Mouse (Mus musculus) limb, embryonic 15.5 days (tissue): ENCODE measurements around the gene Gigyf1. TPM values are rescaled to one million over a fixed set of nuclear protein-coding genes. Genes with fewer than 3 reads are reported as not detected.
A peak's percentile ranks its signal among the peaks of the same experiment; 100 is the strongest.

Experiments
- ATAC-seq: fragments of 200-750 bp; cut with Nextera tagmentation; 2 replicates; pipeline ENCODE4 v1.8.0; 2017; ENCODE audit warnings: low read depth, moderate TSS enrichment; ENCODE audit not compliant: insufficient number of reproducible peaks, low FRiP score, low TSS enrichment
- H3K27ac ChIP-seq: fragments of 300-500 bp; sonication (generic); 2 replicates; pipeline ENCODE4 v1.5.1; 2015; ENCODE audit warnings: moderate library complexity, mild to moderate bottlenecking, inconsistent platforms
- H3K27me3 ChIP-seq: fragments of 300-500 bp; sonication (generic); 2 replicates; pipeline ENCODE4 v1.6.1; 2015; ENCODE audit warnings: inconsistent platforms
- H3K36me3 ChIP-seq: fragments of 300-500 bp; sonication (generic); 2 replicates; pipeline ENCODE4 v1.6.1; 2015; ENCODE audit warnings: inconsistent platforms
- H3K4me1 ChIP-seq: fragments of 300-500 bp; sonication (generic); 2 replicates; pipeline ENCODE4 v1.6.1; 2015; ENCODE audit warnings: inconsistent platforms
- H3K4me2 ChIP-seq: fragments of 300-500 bp; sonication (generic); 2 replicates; pipeline ENCODE4 v1.6.1; 2015; ENCODE audit warnings: mild to moderate bottlenecking, inconsistent platforms
- H3K4me3 ChIP-seq: fragments of 300-500 bp; sonication (generic); 2 replicates; pipeline ENCODE4 v1.5.1; 2015; ENCODE audit warnings: mild to moderate bottlenecking, inconsistent platforms
- H3K9ac ChIP-seq: fragments of 300-500 bp; sonication (generic); 2 replicates; pipeline ENCODE4 v1.6.1; 2015; ENCODE audit warnings: inconsistent platforms
- H3K9me3 ChIP-seq: fragments of 300-500 bp; sonication (generic); 2 replicates; pipeline ENCODE4 v1.6.1; 2016; ENCODE audit warnings: inconsistent platforms
- WGBS: fragments of 180-500 bp; shearing (Covaris S2); methylation state at CpG from one replicate; pipeline ENCODE4 v1.1.7; 2015; 5-methylcytosine and 5-hydroxymethylcytosine counted together
- polyA plus RNA-seq: library from polyadenylated mRNA; unstranded; fragments of >200 nt; fragmentation: Nextera tagmentation; extraction: Ambion mirVana; gene quantifications from 2 replicates; pipeline ENCODE4 v1.2.1, GENCODE M21; 2015

The Gigyf1 gene
- polyA plus RNA-seq, 1 experiment from 2014 or later, result 12.0 TPM

DNA sequence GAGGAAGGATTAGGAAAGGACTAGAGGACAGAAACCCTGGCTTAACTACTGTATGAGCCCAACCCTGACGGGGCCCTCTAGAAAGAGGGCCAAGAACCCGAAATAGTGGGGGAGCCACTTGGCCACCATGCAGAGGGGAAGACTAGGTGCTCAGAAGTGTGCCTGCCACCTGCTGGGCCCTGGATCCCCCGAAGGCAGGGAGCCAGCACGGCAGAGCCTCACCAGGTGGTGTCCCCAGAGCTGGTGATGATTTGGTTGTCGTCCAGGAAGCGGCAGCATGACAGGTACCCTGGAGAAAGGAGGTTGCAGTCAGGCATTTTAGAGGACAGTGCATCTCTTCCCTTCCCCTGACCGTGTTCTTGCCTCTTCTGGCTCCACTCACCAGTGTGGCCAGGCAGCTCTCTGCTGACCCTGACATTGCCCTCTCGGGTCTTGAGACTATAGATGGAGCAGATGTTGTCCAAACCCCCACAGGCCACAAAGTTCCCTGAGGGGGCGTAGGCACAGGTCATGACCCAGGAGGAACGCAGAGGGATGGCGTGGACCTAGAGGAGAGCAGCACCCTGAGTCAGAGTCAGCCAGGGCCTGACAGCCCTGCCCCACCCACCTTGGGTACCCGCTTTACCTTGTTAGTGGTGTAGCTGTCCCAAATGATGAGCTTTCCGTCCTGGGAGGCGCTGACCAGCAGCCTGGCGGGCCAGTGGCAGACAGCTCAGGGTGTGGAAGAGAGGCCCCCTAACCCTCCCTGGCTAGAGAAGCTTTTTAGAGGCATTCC is 11.1 kb downstream of the Gigyf1 start:
- H3K27ac ChIP-seq, result peak overlapping the region; percentile 96
- H3K4me3 ChIP-seq, result peak overlapping the region; percentile 85; the same call in 1 of the 2 replicates
- WGBS, result 75% methylated on average over 15 of the region's 15 CpGs
- no peak overlapping the region for H3K9ac ChIP-seq
- peaks cover 49% of the 10 kb centered on the region for H3K4me1 ChIP-seq
- no peak for ATAC-seq
- no peaks in the 10 kb centered on the region for H3K9me3 ChIP-seq
- H3K27me3 ChIP-seq, result no peaks in the 10 kb centered on the region
- H3K4me2 ChIP-seq, result 0 out of 2 replicates have a peak overlapping the region, but pooled peaks have one; percentile 71
- H3K36me3 ChIP-seq, result peaks cover 54% of the 10 kb centered on the region

DNA sequence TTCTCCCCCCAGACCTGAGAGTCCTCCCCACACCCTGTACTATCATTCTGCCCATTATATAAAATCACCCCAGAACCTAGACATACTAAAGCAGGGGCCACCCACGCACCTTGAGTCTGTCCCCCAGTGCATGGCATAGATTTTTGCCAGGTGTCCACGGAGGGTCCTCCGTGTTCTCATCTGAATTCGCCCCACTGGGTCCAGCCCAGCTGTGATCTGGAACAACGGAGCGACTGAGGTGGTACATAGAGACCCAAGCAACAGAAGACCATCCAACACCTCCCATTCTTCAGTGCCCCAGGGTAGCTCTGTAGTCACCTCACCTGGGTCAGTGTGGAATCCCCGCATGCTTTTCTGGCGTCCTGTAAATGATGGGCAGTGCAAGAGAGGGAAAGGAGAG is 11.7 kb downstream of the Gigyf1 start:
- 67% methylated on average over 8 of the region's 8 CpGs for WGBS
- Histone ChIP-seq H3K4me2 (peak overlapping the region; percentile 71), H3K9me3 (no peaks in the 10 kb centered on the region), H3K9ac (peak overlapping the region; percentile 82; the same call in 1 of the 2 replicates), H3K4me1 (peaks cover 45% of the 10 kb centered on the region), H3K36me3 (peaks cover 47% of the 10 kb centered on the region), H3K4me3 (peak overlapping the region; percentile 85), H3K27me3 (no peaks in the 10 kb centered on the region), H3K27ac (peak overlapping the region; percentile 96)
- ATAC-seq, result no peak

DNA sequence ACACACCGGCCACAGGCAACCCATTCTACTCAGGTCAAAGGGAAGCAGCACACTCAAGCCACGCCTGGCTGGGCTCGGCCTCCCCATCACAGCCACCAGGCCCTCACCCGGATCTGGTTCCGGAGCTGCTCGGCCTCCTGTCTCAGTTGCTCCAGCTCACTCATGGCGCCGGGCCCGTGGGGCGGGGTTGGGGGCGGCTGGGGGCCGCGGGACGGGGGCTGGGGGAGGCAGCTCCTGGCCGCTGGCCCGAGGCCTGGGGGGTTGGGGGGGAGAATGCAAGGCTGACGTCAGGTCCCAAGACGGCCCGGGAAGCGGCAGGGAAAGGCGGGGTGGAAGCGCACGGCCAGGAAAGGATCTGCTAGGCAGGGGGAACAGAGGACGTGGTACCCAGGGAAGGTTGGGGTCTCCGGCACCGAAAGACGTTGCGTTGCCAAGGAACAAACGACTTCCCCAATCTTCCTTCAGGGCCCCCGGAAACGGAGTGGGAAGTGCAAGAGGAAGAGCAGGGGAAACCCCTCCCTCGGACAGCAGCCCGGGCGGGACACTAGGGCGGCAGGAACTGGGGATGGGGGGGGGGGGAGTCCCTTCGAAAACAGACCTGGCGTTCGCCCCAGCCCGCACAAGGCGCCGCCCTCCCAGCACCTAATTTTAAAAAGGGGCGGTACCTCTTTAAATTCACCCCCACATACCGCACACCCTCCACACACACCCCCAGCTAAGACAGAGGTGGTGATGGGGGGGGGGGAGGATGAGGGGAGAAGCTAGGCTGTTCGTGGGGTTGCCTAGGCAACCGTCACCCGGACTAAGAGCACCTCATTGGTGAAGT is 12.5 kb downstream of the Gigyf1 start:
- Histone ChIP-seq H3K27ac (peak overlapping the region; percentile 96), H3K9ac (peak overlapping the region; percentile 82), H3K27me3 (no peaks in the 10 kb centered on the region), H3K36me3 (peaks cover 40% of the 10 kb centered on the region), H3K4me1 (peaks cover 39% of the 10 kb centered on the region), H3K4me3 (peak overlapping the region; percentile 85), H3K4me2 (peak overlapping the region; percentile 71), H3K9me3 (no peaks in the 10 kb centered on the region)
- under 1% methylated on average over 40 of the region's 46 CpGs for WGBS
- peak; percentile 59 for ATAC-seq

DNA sequence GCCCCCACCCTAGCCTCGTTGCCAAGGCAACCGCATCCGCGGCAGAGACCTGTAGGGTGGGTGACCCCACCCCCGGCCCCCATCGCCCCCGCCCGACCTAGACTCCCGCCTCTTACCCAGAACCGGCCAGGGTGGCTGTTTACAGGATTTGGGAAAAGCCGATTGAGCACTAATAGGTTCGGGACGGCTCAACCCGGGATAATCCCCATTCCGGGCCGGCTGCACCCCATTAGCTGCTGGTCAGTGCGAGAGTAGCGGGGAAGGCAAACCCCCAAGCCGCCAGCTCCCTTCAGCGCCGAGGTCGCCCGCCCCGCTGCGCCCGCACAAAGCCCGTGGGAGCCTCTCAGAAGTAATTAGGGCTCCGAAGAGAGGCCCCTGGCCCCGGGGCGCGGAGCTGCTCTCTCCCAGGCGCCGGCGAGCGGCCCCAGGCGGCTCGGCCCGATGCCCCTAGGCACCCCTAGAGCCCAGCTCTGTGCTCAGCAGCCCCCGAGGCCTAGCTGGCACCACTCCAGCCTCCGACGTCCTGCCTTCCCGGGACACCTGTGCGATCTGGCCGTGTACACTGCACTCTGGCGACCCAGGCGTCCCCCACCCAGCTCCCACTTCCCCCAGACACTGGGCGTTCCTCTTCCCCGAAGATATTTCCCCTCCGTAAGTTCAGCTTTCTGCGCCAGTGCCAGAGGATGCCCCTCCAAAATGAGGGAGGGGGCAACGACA is 13.2 kb downstream of the Gigyf1 start:
- Histone ChIP-seq H3K27ac (peak overlapping the region; percentile 96), H3K4me3 (peak overlapping the region; percentile 85), H3K9ac (peak overlapping the region; percentile 82), H3K4me1 (peaks cover 33% of the 10 kb centered on the region), H3K4me2 (peak overlapping the region; percentile 71), H3K27me3 (no peaks in the 10 kb centered on the region), H3K36me3 (peaks cover 34% of the 10 kb centered on the region), H3K9me3 (no peaks in the 10 kb centered on the region)
- under 1% methylated on average over 50 of the region's 51 CpGs for WGBS
- no peak for ATAC-seq

DNA sequence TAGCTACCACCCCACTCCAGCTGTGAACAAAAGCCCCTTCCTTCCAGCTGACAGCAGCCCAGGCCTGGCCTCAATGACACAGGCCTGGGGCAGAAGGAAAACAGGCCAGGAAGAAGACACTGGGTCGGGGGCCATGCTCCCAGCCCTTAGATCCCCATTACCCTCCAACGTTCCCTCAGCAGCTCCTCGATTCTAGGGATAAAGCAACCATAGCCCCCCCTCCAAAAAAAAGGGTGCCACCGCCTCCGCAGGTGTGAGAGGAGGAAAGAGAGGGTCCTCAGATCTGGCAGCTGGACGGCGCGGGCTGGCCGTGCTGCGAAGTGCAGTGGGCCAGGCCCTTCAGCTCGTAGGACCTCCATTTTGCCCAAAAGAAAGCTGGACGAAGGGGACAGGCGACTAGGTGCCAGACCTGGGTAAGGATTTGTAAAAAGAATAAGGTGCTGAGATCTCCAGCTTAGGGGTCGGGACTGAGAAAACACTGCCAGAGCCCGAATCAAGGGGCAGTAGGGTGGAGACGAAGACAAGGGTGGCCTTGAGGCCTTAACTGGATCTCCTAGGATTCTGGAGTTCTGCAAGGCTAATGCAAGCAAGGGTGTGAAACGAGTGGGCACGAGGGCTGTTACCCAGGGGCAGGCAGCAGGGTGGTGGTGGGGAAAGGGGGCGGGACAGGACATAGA is 13.9 kb downstream of the Gigyf1 start:
- no peak for ATAC-seq
- Histone ChIP-seq H3K4me1 (peaks cover 31% of the 10 kb centered on the region), H3K27ac (peak overlapping the region; percentile 96), H3K4me2 (peak overlapping the region; percentile 71), H3K9me3 (no peaks in the 10 kb centered on the region), H3K9ac (peak overlapping the region; percentile 82), H3K36me3 (peaks cover 31% of the 10 kb centered on the region), H3K4me3 (peak overlapping the region; percentile 85), H3K27me3 (0 out of 2 replicates have a peak, but pooled peaks cover 2% of the 10 kb centered on the region)
- WGBS, result under 1% methylated on average over 19 of the region's 19 CpGs

DNA sequence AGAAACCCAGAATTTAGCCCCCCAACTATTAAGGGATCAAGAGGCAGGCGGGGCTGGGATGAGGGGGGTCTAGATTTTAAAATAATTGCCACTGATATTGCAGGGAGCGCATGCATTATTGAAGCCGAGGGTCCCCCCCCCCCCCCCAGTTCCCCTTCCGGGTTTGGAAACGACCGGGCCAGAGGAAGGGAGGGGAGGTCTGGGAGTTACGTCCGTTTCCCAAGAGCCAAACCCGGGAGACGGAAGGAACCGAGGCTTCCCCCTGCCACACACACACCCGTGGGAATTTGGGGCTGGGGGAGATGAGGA is 14.4 kb downstream of the Gigyf1 start:
- Histone ChIP-seq H3K4me1 (peaks cover 26% of the 10 kb centered on the region), H3K4me2 (peak overlapping the region; percentile 71), H3K4me3 (peak overlapping the region; percentile 85), H3K27me3 (0 out of 2 replicates have a peak, but pooled peaks cover 2% of the 10 kb centered on the region), H3K27ac (peak overlapping the region; percentile 96), H3K9me3 (no peaks in the 10 kb centered on the region), H3K9ac (peak overlapping the region; percentile 82), H3K36me3 (peaks cover 26% of the 10 kb centered on the region)
- WGBS, result 0% methylated on average over 12 of the region's 12 CpGs
- peak; percentile 2; the same call in 1 of the 2 replicates for ATAC-seq

DNA sequence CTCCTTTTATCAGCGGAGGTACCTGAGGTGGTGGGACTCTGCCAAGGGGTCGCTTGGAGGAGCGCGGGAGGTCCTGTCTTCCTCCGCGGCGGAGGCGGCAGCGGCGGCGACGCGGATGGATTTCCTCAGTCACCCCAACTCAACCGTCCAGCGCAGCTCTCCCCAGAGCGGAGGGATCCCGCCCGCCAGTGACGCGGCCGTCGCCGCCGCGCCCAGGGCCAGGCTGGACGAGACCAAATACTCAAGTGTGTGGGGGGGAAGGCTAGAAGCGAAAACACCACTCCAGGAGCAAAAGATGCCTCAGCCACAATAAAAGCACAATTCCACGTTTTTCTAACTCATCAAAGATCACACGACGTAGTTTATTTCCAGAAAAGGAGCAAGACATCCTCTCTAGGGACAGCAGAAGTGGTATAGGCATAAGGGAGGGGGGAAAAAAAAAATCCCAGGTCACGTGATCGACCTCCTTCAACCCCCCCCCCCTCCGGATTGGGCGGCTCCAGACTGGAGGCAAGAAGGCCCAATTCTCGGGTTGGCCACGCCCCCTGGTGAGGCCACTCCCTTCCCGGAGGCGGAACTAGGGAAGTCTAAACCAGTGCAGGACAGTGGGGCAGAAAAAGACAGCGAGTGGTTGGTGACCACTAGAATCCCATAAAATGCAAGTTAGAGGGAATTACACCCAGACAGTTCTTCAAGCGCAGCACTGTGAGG is 14.9 kb downstream of the Gigyf1 start, which contains the start of the genes Epo and Gnb2:
Gene Epo (minus strand): TSS at position 126 of the 711 bp plus-strand sequence.
Gene Gnb2 (minus strand): TSS at position 394 of the 711 bp plus-strand sequence.
- peaks cover 21% of the 10 kb centered on the region for H3K36me3 ChIP-seq
- 0 out of 2 replicates have a peak, but pooled peaks cover 2% of the 10 kb centered on the region for H3K27me3 ChIP-seq
- H3K4me3 ChIP-seq, result peak within 1 kb of the TSS; percentile 85
- peak; percentile 76 for ATAC-seq
- peaks cover 21% of the 10 kb centered on the region for H3K4me1 ChIP-seq
- WGBS, result under 1% methylated on average over 40 of the region's 40 CpGs
- peak within 1 kb of the TSS; percentile 71 for H3K4me2 ChIP-seq
- peak within 1 kb of the TSS; percentile 82 for H3K9ac ChIP-seq
- peak within 1 kb of the TSS; percentile 96 for H3K27ac ChIP-seq
- no peaks in the 10 kb centered on the region for H3K9me3 ChIP-seq

DNA sequence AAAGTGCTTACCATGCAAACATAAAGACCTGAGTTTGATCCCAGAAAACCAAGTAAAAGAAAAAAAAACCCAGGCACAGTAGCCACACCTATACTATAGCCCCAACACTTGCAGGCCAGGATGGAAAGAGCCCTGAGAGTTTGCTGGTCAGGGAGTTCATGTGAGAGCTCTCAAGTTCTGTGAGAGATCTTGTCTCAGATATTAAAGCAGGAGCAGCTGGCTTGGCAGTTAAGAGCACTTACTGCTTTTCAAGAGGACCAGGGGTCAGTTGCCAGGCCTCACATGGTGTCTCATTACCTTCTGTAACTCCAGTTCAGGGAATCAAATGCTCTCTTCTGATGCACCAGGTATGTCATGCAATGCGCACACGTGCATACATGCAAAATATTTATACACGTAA is 16.4 kb downstream of the Gigyf1 start:
- no peaks in the 10 kb centered on the region for H3K9me3 ChIP-seq
- WGBS, result 90% methylated on average over 3 of the region's 3 CpGs
- H3K27ac ChIP-seq, result no peak overlapping the region
- H3K4me1 ChIP-seq, result peaks cover 11% of the 10 kb centered on the region
- H3K4me3 ChIP-seq, result no peak overlapping the region
- H3K27me3 ChIP-seq, result 0 out of 2 replicates have a peak, but pooled peaks cover 2% of the 10 kb centered on the region
- H3K9ac ChIP-seq, result no peak overlapping the region
- H3K4me2 ChIP-seq, result no peak overlapping the region
- H3K36me3 ChIP-seq, result peaks cover 6% of the 10 kb centered on the region
- ATAC-seq, result no peak

DNA sequence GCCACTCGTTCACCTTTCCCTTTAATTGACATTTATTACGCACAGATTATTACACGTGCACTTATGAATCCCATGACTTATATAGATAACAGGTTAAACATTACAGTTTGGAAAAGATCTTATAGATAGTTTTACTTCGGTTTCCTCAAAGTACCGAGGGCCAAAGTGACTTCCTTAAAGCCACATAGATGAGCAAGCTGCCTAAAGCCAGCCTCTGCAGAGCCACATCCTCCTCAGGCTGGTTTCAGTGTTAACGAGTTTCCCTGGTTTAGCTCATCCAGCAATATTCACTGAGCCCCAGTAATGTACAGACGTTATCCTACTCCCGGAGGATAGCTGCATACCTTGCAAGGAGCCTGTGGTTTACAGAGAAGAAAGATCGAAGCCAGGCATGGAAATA is 17.0 kb downstream of the Gigyf1 start:
- Histone ChIP-seq H3K4me1 (peaks cover 5% of the 10 kb centered on the region), H3K9me3 (no peaks in the 10 kb centered on the region), H3K4me3 (no peak overlapping the region), H3K36me3 (0 out of 2 replicates have a peak, but pooled peaks cover under 1% of the 10 kb centered on the region), H3K27me3 (0 out of 2 replicates have a peak, but pooled peaks cover 2% of the 10 kb centered on the region), H3K4me2 (no peak overlapping the region), H3K27ac (no peak overlapping the region), H3K9ac (no peak overlapping the region)
- no peak for ATAC-seq
- WGBS, result 70% methylated on average over 9 of the region's 9 CpGs

DNA sequence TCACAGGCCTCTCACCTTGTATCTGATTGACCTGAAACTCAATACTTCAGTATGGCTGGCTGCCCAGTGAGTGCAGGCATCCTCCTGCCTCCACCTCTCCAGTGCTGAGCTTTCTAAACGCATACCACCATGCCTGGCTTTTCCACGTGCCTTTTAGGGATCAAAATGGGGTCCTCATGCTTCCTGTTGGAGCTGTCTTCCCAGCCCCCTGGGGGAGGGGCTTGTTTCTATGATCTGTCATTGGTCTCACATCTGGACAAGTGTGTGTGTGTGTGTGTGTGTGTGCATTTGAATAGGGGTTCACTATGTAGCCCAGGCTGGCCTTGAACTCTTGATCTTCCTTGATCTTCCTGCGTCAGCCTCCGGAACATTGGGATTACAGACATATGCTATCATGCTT is 19.1 kb downstream of the Gigyf1 start:
- ATAC-seq, result no peak

More for the DNA sequence above, 19.1 kb downstream of the Gigyf1 start:
- no peaks in the 10 kb centered on the region for H3K4me1 ChIP-seq
- H3K9ac ChIP-seq, result no peak overlapping the region
- 55% methylated on average over 4 of the region's 4 CpGs for WGBS
- no peak overlapping the region for H3K4me2 ChIP-seq
- H3K36me3 ChIP-seq, result no peaks in the 10 kb centered on the region
- no peak overlapping the region for H3K4me3 ChIP-seq
- H3K9me3 ChIP-seq, result no peaks in the 10 kb centered on the region
- no peak overlapping the region for H3K27ac ChIP-seq
- H3K27me3 ChIP-seq, result 0 out of 2 replicates have a peak, but pooled peaks cover 2% of the 10 kb centered on the region
